Mouse (Mus musculus) cortical plate, adult 2 months (tissue): ENCODE measurements around the gene Dnah6.

Experiments
- CTCF ChIP-seq: fragments of 200-500 bp; IDR thresholded peaks from 2 replicates; pipeline ENCODE4 v1.5.1; 2011; ENCODE audit warnings: mild to moderate bottlenecking, control low read depth, low read length; ENCODE audit not compliant: insufficient read depth; ENCODE audit errors: extremely low read depth
- POLR2A ChIP-seq: fragments of 200-500 bp; IDR thresholded peaks from 2 replicates; pipeline ENCODE4 v1.6.1; 2011; ENCODE audit warnings: mild to moderate bottlenecking, low read length, control low read depth; ENCODE audit not compliant: insufficient read depth; ENCODE audit errors: extremely low read depth

GRCm38 (mm10) chr6:73070663-73071062, 150.8 kb downstream of the Dnah6 start:
- TF ChIP-seq CTCF = no peak
- TF ChIP-seq POLR2A = no peak
